Mouse (Mus musculus) erythroblast, embryonic 14.5 days (primary cell): ENCODE measurements around the gene Mdm4.

ENCODE experiments used
- GATA1 ChIP-seq: IDR thresholded peaks from 2 replicates; pipeline ENCODE4 v1.6.1; 2012; ENCODE audit warnings: low read length, inconsistent platforms, mixed read lengths
- TAL1 ChIP-seq: IDR thresholded peaks from 3 replicates; pipeline ENCODE4 v1.6.1; 2012; ENCODE audit warnings: low read length, inconsistent platforms, mixed read lengths

DNA sequence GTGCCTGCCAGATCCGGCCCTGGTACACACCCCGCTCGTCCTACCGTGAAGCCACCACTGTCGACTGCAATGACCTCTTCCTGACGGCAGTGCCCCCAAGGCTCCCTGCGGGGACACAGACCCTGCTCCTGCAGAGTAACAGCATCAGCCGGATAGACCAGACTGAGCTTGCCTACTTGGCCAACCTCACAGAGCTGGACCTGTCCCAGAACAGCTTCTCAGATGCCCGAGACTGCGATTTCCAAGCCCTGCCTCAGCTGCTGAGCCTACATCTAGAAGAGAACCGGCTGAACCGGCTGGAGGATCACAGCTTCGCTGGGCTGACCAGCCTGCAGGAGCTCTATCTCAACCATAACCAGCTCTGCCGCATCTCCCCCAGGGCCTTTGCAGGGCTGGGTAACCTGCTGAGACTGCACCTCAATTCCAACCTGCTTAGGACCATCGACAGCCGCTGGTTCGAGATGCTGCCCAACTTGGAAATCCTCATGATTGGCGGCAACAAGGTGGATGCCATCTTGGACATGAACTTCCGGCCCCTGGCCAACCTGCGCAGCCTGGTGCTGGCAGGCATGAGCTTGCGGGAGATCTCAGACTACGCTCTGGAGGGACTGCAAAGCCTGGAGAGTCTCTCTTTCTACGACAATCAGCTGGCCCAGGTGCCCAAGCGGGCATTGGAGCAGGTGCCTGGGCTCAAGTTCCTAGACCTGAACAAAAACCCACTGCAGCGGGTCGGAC lies 92.9 kb downstream of the Mdm4 start:
- TF ChIP-seq TAL1 (no peak), GATA1 (no peak)
